In the genomic region with DNA sequence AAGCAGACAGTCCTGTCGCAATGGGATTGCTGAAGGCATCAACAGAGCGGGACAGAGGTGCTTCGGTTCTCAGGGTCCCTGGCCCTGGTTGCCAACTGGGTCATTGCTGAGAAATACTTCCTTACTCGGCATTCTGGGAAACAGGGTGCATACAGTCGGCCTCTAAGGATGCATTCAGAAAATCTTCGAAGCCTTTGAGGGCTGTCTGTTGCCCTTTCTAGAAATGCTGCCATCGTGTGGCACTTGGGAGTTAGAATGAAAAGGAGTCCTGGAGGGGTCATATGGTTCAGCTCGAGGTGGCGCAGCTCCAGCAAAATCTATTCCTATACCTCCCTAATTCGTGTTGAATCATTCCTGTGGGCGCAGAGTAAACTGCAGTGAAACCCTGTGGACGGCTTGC, we compare ENCODE assay signal across 10 mouse cellular contexts. TPM values are rescaled to one million over a fixed set of nuclear protein-coding genes. Genes with fewer than 3 reads are reported as not detected.
A peak's percentile ranks its signal among the peaks of the same experiment; 100 is the strongest.
DNase-seq lines count a peak whose midpoint lies in the region; ATAC-seq lines count a peak whose summit lies in the region.
"Had no signal": no experiment of that assay in that cellular context is flagged by ENCODE, and none has a peak within 500 bp of the region (broad histone marks: within the 10 kb centered on the region; RNA-seq: fewer than 3 reads in every experiment).

No protein-coding gene starts in this region.

- no peaks in the 10 kb centered on the region for H3K27me3 ChIP-seq in intestine, embryonic 15.5 days (replicated peaks)

- H3K9ac ChIP-seq in intestine, embryonic 15.5 days = 0 out of 2 replicates have a peak overlapping the region, but pooled peaks have one; percentile 5

- 41% methylated on average over 12 of the region's 12 CpGs for WGBS in intestine, embryonic 15.5 days

- H3K4me1 ChIP-seq in intestine, embryonic 15.5 days (replicated peaks) = 0 out of 2 replicates have a peak, but pooled peaks cover 6% of the 10 kb centered on the region

- H3K4me2 ChIP-seq in intestine, embryonic 15.5 days (replicated peaks) = no peak overlapping the region

- peak; percentile 6 for DNase-seq in gastrocnemius, adult 18-20 months (ENCODE audit: low spot score)
- no peak for DNase-seq in gastrocnemius, adult 8-10 months (ENCODE audit: low spot score in 2 of 2)
- DNase-seq in thymus, postnatal 0 days (ENCODE audit: low spot score) = peak; percentile 4
- no peak for DNase-seq in thymus, adult 18-20 months
- peak; percentile 46 for DNase-seq in lung, postnatal 36 days
- no peak for DNase-seq in thymus, postnatal 25 days
- no peak for DNase-seq in gastrocnemius, postnatal 14 days

- ATAC-seq in intestine, embryonic 15.5 days = no peak

- no peak overlapping the region for H3K27ac ChIP-seq in intestine, embryonic 15.5 days
- H3K27ac ChIP-seq: macrophage had no signal

- H3K9me3 ChIP-seq in intestine, embryonic 15.5 days = no peaks in the 10 kb centered on the region

- no peak overlapping the region for H3K4me3 ChIP-seq in intestine, embryonic 15.5 days (replicated peaks)

- H3K36me3 ChIP-seq in intestine, embryonic 15.5 days = no peaks in the 10 kb centered on the region

- intact Hi-C loops in gastrocnemius, postnatal 14 days (cut with DNase I; ENCODE audit: low total_unique reads) = loop anchor here (5.0 kb wide), 1 partner anchor 86 kb away; no protein-coding TSS in a partner anchor

RNA-seq across cellular contexts. Expression of a gene that starts 2.0 kb away (rescaled TPM):
- total RNA-seq in gastrocnemius, adult 18-20 months (2021) = 1 to 10 TPM; 1.9 to 4.2 TPM
- total RNA-seq in gastrocnemius, adult 8-10 months (2022) = 1 to 10 TPM in 3 of 4 experiments, under 1 TPM in 1; 0.75 to 4.6 (median 2.4) TPM
- polyA plus RNA-seq in thymus, postnatal 0 days (2015; fragmentation: Nextera tagmentation; extraction: Ambion mirVana) = 6.0 and 7.0 TPM in 2 replicates
- polyA plus RNA-seq in intestine, embryonic 15.5 days (2015; fragmentation: Nextera tagmentation; extraction: Ambion mirVana) = 78.0 and 101 TPM in 2 replicates
- total RNA-seq in gastrocnemius, postnatal 14 days (2021) = 1 to 10 TPM in 1 of 2 experiments, under 1 TPM in 1; 0.58 to 4.2 TPM

RNA-seq across cellular contexts. Expression of a gene that starts 26.4 kb away (rescaled TPM):
- 10 to 100 TPM in 1 of 2 experiments, 1 to 10 TPM in 1; 6.5 to 10.9 TPM for total RNA-seq in gastrocnemius, adult 18-20 months (2021)
- 1 to 10 TPM; 6.1 to 9.3 (median 7.6) TPM for total RNA-seq in gastrocnemius, adult 8-10 months (2022)
- polyA plus RNA-seq in thymus, postnatal 0 days (2015; fragmentation: Nextera tagmentation; extraction: Ambion mirVana) = 1.6 and 2.0 TPM in 2 replicates
- polyA plus RNA-seq in intestine, embryonic 15.5 days (2015; fragmentation: Nextera tagmentation; extraction: Ambion mirVana) = 11.2 and 11.8 TPM in 2 replicates
- total RNA-seq in gastrocnemius, postnatal 14 days (2021) = 10 to 100 TPM; 19.6 to 21.1 TPM
- total RNA-seq: MEL had no signal

Comparison
In these comparisons a context has a peak if more than half of its experiments do, and no peak if none do; other contexts are left out.
1. DNase-seq: peak in gastrocnemius, adult 18-20 months (single experiment), thymus, postnatal 0 days (single experiment) and lung, postnatal 36 days (single experiment); none in gastrocnemius, adult 8-10 months (0 of 2), thymus, adult 18-20 months (0 of 2), thymus, postnatal 25 days (single experiment) and gastrocnemius, postnatal 14 days (single experiment).